In the genomic region with DNA sequence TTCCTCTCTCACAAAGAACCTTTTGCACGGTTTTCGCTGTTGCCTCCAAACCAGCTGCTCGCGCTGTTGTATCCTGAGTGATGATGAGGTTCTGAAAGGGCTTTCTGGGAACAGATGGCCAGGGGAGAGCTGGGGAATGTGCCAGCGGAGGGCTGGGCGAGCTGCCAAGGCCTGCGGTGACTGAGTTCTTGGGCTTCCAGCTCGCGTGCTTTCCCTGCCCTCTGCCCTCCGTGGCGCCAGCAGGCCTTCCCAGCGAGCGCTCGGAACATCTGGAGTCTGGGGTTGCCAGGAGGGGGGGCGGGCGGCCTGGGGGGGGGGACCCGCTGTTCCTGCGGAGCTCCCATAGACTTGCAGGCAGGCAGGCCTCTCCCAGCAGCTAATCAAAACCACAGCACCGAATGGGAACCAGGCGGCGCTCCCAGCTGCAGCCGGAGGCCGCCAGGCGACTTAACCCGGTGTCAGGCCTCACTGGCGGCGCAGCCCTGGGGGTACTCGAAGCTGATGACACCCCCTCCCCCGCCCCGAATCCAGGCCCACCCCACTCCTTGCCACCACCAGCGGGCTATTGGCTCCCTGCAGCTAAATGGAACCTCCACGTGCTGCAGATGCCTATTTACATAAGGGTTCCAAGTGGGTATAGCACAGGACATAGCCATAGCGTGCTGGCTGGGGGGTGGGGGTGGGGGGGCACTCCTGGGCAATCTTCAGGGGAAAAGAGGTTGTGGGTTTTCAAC, we compare ENCODE assay signal across 8 mouse cellular contexts. TPM values are rescaled to one million over a fixed set of nuclear protein-coding genes. Genes with fewer than 3 reads are reported as not detected.
DNase-seq lines count a peak whose midpoint lies in the region; ATAC-seq and TF ChIP-seq lines count a peak whose summit lies in the region.

No protein-coding gene starts in this region.

- H3K36me3 ChIP-seq in hindbrain, embryonic 14.5 days (replicated peaks; ENCODE audit: control insufficient read depth, insufficient read depth) = no peaks in the 10 kb centered on the region
- H3K36me3 ChIP-seq in lung, postnatal 0 days (ENCODE audit: insufficient read depth, low read length) = no peaks in the 10 kb centered on the region

- no peaks in the 10 kb centered on the region for H3K9me3 ChIP-seq in hindbrain, embryonic 14.5 days (ENCODE audit: control insufficient read depth, low read length)
- no peaks in the 10 kb centered on the region for H3K9me3 ChIP-seq in lung, postnatal 0 days (ENCODE audit: low read length)

- peaks cover 7% of the 10 kb centered on the region; the same call in 1 of the 2 replicates for H3K27me3 ChIP-seq in hindbrain, embryonic 14.5 days (ENCODE audit: control insufficient read depth, insufficient read depth, low read length)
- H3K27me3 ChIP-seq in lung, postnatal 0 days (replicated peaks; ENCODE audit: insufficient read depth, low read length) = no peaks in the 10 kb centered on the region

- peak; percentile 98 for DNase-seq in MN1 (ENCODE audit: low spot score)
- DNase-seq in cerebellum, postnatal 25 days = peak; percentile 99 to 100
- DNase-seq in gastrocnemius, adult 18-20 months (ENCODE audit: low spot score) = peak; percentile 99
- DNase-seq in hindbrain, embryonic 14.5 days (ENCODE audit: low spot score) = peak; percentile 95
- peak; percentile 96 to 98 for DNase-seq in layer of hippocampus, postnatal 25 days (ENCODE audit: extremely low spot score in 1 of 2, low spot score in 1 of 2)
- DNase-seq in lung, postnatal 0 days (ENCODE audit: low spot score) = peak; percentile 97
- peak; percentile 99 for DNase-seq in retina, postnatal 1 day
- peak; percentile 70 for DNase-seq in thymus, postnatal 4 days

- TF ChIP-seq EP300 in lung, postnatal 0 days (IDR thresholded peaks at IDR 0.05) = peak; percentile 82

- H3K4me3 ChIP-seq in hindbrain, embryonic 14.5 days (replicated peaks; ENCODE audit: low read length) = no peak overlapping the region
- H3K4me3 ChIP-seq in lung, postnatal 0 days (ENCODE audit: low read depth, low read length) = 0 out of 2 replicates have a peak overlapping the region, but pooled peaks have one; percentile 2

- H3K4me2 ChIP-seq in hindbrain, embryonic 14.5 days (replicated peaks) = peak overlapping the region; percentile 48
- H3K4me2 ChIP-seq in lung, postnatal 0 days (replicated peaks; ENCODE audit: low read depth, low read length) = peak overlapping the region; percentile 38

- ATAC-seq in hindbrain, embryonic 14.5 days (ENCODE audit: low FRiP score) = peak; percentile 91
- peak; percentile 93 for ATAC-seq in lung, postnatal 0 days

- under 1% methylated on average over 32 of the region's 33 CpGs for WGBS in hindbrain, embryonic 14.5 days
- WGBS in lung, postnatal 0 days = 2% methylated on average over 30 of the region's 33 CpGs

- peak; percentile 36 for TF ChIP-seq CTCF in lung, postnatal 0 days (IDR thresholded peaks at IDR 0.05)

- peaks cover 55% of the 10 kb centered on the region for H3K4me1 ChIP-seq in hindbrain, embryonic 14.5 days (replicated peaks; ENCODE audit: control insufficient read depth, insufficient read depth, low read length)
- peaks cover 49% of the 10 kb centered on the region for H3K4me1 ChIP-seq in lung, postnatal 0 days (ENCODE audit: insufficient read depth, low read depth, low read length)

- H3K27ac ChIP-seq in hindbrain, embryonic 14.5 days = peak overlapping the region; percentile 81
- peak overlapping the region; percentile 79 for H3K27ac ChIP-seq in lung, postnatal 0 days (ENCODE audit: low read length)

- 0 out of 2 replicates have a peak overlapping the region, but pooled peaks have one; percentile 26 for H3K9ac ChIP-seq in hindbrain, embryonic 14.5 days
- no peak overlapping the region for H3K9ac ChIP-seq in lung, postnatal 0 days (replicated peaks; ENCODE audit: low read depth)

RNA-seq across cellular contexts. Expression of a gene that starts 18.5 kb away (rescaled TPM):
- total RNA-seq in gastrocnemius, adult 18-20 months (2021) = 1 to 10 TPM; 4.3 to 6.3 TPM
- polyA plus RNA-seq in hindbrain, embryonic 14.5 days (2014; fragmentation: Nextera tagmentation; extraction: Ambion mirVana) = 3.0 and 3.3 TPM in 2 replicates
- 1 to 10 TPM; 2.3 to 2.8 TPM for total RNA-seq in layer of hippocampus, postnatal 25 days (2021)
- polyA plus RNA-seq in lung, postnatal 0 days (2015; fragmentation: Nextera tagmentation; extraction: Ambion mirVana) = 17.3 and 20.6 TPM in 2 replicates
